Mouse (Mus musculus) right cerebral cortex, postnatal 4 days (tissue): ENCODE results near the gene Camk1g.

Experiments used
- DNase-seq: peaks from one replicate; pipeline ENCODE4 v3.0.0-alpha.2; 2022

Gene Camk1g

GRCm38 (mm10) chr1:193330626-193331025 lies 39.5 kb downstream of the Camk1g start:
- no peak for DNase-seq

GRCm38 (mm10) chr1:193330172-193330571 lies 39.9 kb downstream of the Camk1g start:
- DNase-seq = peak; percentile 82

DNA sequence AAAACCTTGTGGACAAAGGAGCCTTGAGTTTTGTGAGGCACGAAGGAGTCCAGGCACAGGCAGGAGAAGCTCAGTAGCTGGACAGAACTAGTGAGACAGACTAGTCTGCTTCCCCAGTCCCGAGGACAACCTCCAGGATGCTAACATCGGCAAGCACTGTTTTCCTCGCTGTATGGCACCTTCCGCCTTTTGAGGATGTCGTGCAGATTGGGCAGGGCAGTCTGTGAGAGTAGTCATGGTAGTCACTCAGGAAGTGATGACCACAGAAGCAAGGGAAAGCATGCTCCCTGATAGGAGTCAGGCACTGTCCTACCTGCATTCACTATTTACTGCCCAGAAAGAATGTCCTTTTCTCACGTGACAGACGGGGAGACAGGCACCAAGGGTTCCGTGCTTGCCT lies 40.5 kb downstream of the Camk1g start:
- DNase-seq = no peak

DNA sequence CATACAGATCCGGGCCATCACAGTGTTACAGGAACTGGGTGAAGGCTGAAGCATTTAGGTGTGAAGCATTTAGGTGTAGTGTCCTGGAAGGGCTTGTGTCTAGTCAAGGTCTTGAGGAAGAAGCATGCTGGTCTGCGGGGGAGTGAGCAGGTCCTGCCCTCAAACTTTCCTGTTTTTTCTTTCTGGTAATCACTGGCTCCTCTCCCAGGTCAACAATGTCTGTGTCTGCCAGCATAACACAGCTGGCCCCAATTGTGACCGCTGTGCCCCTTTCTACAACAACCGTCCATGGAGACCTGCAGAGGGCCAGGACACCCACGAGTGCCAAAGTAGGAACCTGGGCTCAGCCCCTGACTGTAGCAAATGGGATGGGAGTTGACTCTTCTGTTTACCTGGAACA lies 42.4 kb downstream of the Camk1g start:
- DNase-seq = no peak

GRCm38 (mm10) chr1:193327216-193327615 lies 42.9 kb downstream of the Camk1g start:
- no peak for DNase-seq

- no peak for DNase-seq
Observed at GRCm38 (mm10) chr1:193326456-193327145, 43.5 kb downstream of the Camk1g start.

- DNase-seq = no peak
Observed at GRCm38 (mm10) chr1:193325891-193326290, 44.2 kb downstream of the Camk1g start.

DNA sequence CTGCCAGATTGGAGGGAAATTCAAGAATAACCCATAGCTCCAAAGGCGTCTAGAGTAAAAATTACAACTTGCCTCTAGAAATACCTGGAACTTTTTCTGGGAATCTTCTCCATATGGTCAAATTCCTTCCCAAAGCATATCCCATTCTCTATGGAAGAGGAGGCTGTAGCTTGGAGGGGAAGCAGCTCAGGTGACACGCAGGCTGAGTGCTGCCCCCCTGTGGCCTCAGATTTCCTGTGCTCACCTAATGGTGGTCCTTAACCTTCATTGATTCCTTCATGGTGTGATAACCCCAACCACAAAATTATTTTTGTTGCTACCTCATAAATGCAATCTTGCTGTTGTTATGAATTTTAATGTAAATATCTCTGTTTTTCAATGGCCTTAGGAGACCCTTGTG lies 45.9 kb downstream of the Camk1g start:
- peak; percentile 61 for DNase-seq

- no peak for DNase-seq
Observed at GRCm38 (mm10) chr1:193323686-193324085, 46.4 kb downstream of the Camk1g start.

DNA sequence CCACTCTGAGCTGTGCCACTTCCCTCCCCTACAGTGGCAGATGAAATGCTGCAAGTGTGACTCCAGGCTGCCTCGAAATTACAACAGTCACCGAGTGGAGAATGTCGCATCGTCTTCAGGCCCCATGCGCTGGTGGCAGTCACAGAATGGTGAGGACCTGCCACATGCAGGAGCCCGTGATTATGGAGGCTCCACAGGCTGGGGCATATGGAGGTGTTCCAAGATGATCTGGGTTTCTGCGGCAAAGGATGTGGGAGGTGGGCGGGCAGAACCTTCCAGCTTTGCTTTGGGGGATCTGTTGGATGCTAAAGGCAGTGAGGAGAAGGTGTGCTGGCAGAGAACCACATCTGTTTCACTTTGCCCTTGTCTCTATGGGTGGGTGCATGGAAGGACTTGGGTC lies 49.7 kb downstream of the Camk1g start:
- no peak for DNase-seq

DNA sequence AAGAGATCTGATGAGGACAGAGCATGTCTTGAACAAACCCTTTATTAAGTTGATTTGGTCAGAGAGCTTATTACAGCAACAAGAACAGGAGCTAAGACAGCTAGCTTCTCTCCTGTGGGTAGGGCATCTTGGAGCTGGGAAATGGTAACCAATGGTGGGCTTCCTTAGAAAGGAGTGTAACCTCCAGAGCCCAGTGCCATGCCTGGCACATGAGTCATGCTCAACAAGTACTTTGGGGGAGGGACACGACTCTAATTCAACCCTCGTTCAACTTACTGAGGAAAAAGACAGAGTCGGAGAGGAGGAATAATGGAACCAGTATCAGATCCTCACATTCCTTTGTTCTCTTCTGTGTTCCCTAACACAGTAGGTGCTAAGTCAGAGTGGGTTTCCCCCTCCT lies 50.4 kb downstream of the Camk1g start:
- no peak for DNase-seq

- peak; percentile 35 for DNase-seq
Observed at GRCm38 (mm10) chr1:193317159-193317559, 52.9 kb downstream of the Camk1g start.

DNA sequence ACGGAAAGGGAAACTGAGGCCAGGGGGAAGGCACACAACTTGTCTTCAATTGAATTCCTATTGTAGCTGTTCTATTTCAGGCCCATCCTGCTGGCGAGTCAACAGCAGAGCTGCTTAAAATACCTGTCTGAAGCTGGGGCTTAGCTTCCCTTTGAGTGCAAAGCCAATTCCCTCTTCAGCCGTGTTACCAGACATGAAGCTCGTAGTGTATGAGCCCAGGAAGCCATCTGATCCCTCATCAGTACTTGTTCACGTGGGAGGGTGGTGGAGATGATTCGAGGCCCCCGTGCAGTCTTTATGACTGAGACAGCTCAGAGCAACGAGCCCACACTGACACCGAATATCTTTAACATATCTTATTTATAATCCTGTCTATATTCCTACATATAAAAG lies 53.7 kb downstream of the Camk1g start:
- no peak for DNase-seq

DNA sequence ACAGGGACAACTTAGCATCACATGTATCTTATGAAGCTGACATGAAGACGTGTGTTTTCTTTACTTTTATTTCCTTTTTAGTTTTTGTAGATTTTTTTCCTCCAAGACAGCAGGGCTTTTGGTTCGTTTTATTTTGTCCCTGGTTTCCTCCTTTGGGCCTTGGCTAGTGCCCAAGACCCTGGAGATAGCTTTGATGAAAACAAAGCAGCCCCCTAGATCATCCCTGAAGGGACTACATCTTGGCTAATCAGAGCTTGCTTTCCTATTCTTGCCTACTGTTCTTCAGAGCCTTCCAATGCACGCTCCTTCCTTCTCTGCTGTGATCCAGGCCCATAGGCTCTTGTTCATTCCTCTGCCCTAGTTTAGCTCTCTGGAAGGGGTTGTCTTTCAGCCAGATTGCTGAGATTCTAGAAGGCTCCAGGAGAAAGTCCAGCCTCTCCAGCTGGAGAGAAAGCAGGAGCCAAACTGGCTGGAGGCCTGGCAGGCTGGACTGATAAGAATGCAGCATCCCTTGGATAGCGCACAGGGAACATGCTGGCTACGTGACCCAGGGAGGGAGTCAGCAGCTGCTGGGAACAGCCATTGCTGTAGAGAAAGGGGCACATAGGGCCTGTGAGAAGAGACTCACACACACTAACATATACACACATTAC lies 54.3 kb downstream of the Camk1g start:
- peak; percentile 51 for DNase-seq

GRCm38 (mm10) chr1:193311596-193311995 lies 58.5 kb downstream of the Camk1g start:
- DNase-seq = no peak

DNA sequence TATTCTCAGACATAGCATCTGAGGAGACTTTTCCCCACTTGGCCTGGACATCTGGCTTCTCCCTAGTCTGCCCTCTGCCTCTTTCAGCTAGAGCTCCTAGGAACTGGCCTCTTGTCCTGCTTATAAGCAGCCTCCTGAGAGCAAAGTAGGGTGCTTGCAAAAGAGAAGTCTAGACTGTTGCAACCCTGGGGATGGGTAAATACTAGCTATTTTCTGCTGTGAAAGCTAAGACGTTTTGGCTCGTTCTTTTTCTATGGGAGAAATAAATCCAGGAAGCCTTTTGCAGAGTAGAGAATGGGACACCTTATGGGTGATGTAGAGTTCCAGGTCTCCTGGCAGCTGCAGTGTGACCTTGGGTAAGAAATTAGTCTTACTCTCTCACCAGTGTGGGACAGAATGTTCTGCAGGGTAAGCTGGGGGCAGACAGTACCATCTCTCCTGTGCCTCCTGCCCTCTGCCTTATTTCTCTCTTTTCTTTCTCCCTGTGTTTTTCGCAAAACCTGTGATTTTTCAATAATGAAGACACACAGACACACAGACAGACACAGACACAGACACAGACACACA lies 59.5 kb downstream of the Camk1g start:
- DNase-seq = no peak

DNA sequence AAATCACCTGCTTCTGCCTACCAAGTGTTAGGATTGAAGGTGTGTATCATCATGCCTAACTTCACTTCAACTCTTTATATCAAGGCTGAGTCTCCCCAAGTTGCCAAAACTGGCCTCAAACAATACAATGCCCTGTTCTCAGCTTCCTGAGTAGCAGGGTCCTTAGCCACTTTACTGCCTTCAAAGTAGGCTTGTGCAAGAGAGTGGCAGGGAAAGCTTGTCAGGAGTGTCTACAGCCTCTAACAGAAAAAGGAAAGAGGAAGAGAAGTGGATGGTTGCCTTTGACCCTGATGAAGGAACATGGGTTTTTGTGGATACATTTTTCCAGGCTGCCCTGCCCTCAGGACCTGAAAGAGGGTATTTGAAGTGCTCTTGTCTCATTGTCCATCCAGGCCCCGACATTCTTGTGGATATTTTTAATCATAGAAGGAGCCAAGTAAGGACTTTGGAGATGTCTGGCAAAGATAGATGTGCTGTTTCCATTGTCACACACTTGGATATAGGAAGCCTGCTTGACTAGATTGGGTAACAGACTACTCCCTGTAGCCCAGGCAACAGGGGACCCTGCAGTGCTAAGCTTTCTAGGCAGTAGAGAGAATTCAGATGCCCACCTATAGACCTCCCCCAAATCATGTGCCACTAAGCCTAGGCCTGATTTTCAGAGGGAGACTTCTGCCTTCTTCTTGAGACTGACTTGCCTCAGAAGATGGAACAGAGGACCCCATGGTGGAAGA lies 60.1 kb downstream of the Camk1g start:
- DNase-seq = no peak

DNA sequence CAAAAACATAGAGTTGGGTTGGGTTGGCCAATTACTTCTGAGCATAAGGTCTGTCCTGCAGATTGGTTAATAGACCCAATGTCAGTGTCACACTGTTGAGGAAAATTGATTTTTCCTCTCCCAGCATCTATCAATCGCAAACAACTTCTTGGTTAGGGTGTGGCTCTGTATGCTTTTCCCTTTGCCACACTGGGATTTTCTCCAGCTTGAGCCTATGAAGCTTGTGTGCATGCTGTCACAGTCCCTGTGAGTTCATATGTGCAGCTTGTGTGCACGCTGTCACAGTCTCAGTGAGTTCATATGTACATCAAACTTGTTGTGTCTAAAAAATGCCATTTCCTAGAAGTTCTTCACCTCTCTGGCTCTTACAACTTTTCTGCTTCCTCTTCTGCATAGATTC lies 63.3 kb downstream of the Camk1g start:
- no peak for DNase-seq

DNA sequence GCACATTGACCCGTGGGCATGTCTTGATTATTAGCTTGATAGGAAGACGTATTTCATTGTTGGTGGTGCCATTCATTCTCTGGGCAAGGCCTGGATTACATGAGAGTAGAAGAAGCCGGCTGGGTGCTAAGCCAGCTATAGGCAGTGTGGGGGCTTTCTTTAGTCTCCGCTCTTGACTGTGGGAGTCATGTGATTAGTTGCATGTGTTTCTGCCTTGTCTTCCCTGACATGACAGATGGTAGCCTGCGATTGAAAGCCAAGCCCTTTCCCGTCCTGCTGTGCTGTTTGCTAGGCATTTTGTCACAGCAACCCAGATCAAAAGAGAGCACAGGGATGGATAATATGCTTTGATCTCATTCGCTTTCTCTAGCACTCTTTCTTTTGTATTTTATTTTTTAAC lies 64.7 kb downstream of the Camk1g start:
- DNase-seq = no peak

- no peak for DNase-seq
Observed at GRCm38 (mm10) chr1:193303096-193303495, 67.0 kb downstream of the Camk1g start.

DNA sequence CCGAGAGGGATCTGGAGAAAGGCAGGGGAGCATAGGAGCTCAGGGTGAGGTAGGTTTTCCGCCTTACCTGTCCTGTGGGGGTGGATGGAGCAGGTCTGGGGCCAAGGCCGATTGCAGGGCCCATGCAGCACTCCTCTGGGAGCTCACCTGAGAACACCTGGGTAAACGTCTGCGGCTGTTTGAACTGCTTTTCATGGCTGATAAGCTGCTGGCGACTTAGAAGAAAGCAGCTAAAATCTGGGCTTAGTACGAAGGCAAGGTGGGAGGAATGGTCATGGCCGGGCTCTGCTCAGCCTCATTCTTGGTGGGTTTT lies 68.0 kb downstream of the Camk1g start:
- DNase-seq = no peak

DNA sequence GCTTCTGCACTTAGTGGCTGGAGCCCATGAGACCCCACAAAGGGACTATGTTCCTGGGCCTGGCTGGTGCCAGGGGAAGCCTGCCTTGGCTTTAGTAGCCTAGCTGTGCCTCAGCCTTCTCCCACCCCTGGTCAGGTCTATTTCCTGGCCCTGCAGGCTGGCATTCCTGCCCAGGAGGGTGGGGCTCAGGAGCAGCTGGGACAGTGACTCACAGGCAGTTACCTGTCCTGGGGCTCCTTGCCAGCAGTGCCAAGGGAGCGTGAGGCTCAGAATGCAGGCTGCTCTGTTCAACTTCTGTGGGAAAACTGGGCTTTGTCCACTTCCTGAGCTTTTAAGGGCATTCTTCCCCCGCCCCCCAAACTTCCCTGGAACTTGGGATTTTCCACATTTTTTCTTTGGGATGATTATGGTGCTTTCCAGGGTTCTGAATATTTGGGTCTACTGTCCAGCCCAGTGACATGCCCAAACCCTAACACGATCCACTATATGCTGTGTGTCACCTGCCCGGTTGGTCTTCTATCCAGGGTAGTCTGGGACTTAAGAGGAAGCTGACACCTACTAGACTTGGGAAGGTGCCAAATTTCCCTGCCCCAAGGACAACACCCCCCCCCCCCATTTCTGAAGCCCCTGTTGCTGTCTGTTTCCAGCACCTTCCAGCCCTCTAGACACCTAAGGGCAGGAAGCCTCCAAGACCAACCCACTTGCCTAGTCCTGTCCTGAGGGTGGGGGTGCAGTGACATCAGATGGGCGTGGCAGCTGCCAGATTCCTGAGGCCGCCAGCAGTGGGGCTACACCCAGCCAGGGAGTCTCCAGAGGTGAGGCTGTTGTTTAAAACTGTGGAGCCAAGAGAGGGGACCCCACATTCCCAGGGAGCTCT lies 68.6 kb downstream of the Camk1g start:
- DNase-seq = no peak

DNA sequence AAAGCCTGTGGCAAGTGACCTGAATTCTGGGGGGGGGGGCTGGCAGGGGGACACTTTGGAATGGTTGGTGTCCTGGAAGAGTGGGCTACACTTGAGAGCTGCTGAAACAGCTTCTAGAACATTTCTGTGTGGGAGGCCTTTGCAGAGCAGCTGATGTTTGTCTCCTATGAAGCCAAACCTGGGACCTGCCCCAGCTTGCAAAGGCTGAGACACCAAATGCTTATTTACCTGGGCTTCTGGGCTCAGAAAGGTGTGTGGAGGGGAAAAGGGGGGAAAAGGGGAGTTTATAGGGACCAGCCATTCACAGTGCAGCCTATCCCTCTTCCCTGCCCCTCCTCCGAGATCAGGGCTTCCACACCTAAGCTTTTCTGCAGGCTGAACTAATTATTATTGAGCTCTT lies 70.1 kb downstream of the Camk1g start:
- no peak for DNase-seq
